Mouse (Mus musculus) cerebellum, postnatal 4 days (tissue): ENCODE results near the gene Usp9y.

Source experiments
- DNase-seq, 2 experiments: peaks; one replicate each; pipeline ENCODE4 v3.0.0; 2022; ENCODE audit warnings: low spot score in 2 of 2, mixed read lengths in 1 of 2

Usp9y gene

GRCm38 (mm10) chrY:1459682-1460081 lies at the start of gene Usp9y:
TSS of gene Usp9y (minus strand) at chrY:1459782.
- DNase-seq, result no peak

DNA sequence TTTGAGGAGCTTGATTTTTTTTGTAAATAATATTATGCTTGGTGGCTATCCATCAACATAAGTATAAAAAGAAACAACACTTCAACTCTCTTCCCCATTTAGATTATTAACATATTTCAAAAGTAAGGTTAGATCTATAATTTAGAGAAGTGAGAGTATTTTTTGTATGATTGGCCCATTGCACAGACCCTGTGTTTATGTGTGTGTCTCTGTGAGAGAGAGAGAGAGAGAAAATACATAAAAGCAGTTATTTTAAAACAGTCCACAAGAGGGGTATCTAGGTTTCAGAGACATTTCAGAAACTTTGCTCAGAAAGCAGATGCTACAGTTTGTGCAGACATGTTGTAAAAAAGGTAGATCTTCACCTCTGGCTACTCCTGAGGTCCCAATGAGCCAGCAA lies 165.9 kb downstream of the Usp9y start:
- no peak for DNase-seq

DNA sequence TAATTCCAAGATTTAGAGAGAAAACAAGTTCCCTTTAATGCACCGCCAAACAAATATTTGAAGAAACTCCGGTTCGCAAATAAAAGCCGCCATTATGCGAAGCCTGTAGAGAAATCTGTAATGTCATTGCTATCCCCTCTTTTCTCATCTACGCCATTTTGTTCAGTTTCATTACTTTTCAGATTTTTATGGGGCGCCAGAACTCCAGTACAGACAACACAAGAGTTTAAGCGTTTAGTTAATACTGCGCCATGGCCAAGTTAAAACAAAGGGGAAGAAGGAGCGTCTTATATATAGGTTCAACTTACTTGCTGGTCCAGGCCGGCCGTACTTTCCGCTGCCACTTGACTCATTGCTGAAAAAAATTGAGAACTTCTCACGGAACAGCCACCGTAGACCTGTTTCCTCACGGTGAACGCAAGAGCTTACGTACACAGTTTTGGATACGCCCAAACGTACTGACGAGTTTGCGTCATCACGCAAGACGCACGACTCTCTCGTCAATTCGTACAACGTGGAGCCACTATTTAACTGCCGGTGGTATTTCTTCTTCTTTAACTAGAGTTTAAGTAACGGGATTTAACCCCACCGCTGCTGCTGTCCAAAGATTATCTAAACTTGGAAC lies 173.3 kb downstream of the Usp9y start, which contains the start of gene Ddx3y:
TSS of gene Ddx3y (minus strand) at position 459 of the 625 bp plus-strand sequence.
- DNase-seq, result peak in 1 of 2 experiments; percentile 25

DNA sequence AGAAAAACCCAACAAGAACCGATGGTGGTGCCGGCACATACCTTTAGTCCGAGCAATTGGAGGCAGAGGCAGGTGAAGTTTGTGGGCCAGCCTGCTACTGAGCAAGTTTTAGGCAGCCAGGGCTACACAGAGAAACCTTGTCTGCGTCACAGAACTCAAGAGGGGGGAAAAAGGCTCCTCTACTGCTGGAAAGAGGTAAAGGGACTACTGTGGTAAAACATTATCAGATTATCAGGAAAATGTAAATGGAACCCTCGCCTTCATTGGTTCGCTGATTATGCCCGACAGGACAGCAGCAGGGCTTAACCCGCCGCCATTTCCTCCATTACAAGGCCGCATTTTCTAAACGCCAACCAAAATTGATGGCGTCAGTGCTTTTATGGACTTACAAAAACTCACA lies 173.8 kb downstream of the Usp9y start:
- DNase-seq, result no peak
